Mouse (Mus musculus) cerebellum, adult 18-20 months (tissue): ENCODE measurements around the gene Grm8.

Experiments used
- DNase-seq, 2 experiments: peaks; one replicate each; pipeline ENCODE4 v3.0.0; 2021

Grm8 gene

GRCm38 (mm10) chr6:27545516-27545915 is 589.5 kb downstream of the Grm8 start:
- no peak for DNase-seq

GRCm38 (mm10) chr6:27517620-27518019 is 617.4 kb downstream of the Grm8 start:
- DNase-seq: no peak

DNA sequence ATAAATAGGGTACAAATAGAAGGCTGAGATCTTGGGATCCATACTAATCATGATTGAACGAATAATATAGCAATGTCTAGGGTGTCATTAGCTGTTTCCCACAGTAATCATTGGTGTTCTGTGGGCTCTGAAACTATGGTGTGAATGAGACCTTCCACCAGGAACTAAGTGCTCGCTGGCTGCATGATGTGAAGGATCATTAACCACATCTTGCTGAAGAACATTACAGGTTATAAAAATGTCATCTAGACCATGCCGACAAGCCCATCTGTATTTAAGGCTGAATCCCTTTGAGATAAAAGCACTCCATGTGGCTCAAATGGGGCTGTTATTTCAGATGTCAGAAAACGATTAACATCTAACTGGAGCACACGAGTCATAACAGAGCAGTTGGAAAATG is 674.0 kb downstream of the Grm8 start:
- DNase-seq: no peak

GRCm38 (mm10) chr6:27408473-27408872 is 726.5 kb downstream of the Grm8 start:
- no peak for DNase-seq

- no peak for DNase-seq
Observed at GRCm38 (mm10) chr6:27372416-27372815, 762.6 kb downstream of the Grm8 start.

DNA sequence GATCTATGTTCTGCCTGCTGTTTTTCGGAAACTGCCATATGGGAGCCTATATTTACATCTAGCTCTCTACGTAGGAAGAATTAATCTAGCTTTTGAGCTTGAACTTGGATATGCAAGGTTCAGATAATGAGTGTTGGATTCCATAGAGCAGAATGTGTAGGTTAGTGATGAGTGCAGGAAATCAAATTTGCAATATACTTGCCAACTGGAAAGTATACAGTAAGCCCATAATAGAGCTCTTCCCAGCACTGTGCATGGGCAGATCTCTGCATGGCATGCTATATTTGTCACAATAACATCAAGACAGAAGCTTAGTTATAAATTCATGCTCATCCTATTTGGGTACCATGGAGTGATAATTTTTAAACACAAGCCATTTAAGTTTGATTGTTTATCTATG is 763.9 kb downstream of the Grm8 start:
- DNase-seq: no peak

- no peak for DNase-seq
Observed at GRCm38 (mm10) chr6:27363775-27364174, 771.2 kb downstream of the Grm8 start.

DNA sequence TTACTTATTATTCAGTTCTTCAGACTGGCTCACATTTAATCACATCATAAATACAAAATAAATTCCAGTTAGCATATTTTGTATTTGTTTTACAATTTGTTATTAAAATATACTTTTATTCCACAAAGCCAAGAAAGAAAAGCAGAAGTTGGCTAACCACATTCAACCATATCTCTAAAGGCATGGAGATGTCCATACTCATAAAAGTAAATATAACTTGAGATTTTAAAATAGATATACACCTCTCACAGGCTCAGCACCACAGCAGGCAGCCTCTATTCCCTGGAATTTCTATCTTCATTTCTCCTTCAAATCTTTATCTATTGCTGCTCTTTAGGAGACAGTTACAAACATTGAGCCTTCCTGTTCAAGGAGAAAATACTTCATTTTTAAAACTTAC is 774.5 kb downstream of the Grm8 start:
- no peak for DNase-seq

DNA sequence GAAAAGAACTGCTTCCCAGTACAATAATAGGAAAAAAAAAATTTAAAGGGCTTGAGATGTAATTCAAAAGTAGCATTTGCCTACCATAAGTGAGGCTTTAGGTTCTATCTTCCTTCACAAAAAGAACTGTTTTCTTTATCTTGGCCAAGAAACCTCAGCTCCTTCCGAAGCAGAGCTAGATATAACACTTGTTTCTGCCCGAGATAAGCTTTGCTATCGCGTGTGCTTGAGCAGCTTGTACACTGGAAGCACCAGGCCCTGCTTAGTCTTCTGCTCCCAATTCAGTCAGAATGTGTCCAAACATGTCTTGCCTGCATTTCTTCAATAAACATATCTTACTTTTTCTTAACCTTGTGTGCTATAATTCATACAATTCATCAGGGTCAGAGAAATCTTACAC is 783.8 kb downstream of the Grm8 start:
- DNase-seq: no peak

- DNase-seq: no peak
Observed at GRCm38 (mm10) chr6:27348272-27348671, 786.7 kb downstream of the Grm8 start.

DNA sequence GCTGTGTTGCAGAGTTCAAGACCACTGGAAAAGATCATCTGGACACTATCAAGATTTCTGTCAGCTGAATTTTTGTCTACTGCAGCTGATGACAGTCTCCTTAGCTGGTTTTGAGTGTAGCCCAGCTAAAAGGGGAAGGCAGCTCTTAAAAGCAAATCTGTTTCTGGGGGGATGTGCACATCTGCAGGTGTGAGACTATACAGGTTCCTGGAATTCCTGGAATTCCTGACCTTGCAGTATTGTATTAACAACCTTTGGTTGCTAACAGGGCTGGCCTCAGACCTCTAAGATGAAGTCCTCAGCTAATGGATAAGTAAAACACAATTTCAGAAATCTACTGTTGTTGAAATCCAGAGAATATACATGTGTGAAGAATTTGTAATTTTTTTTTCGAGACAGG is 788.7 kb downstream of the Grm8 start:
- DNase-seq: no peak

DNA sequence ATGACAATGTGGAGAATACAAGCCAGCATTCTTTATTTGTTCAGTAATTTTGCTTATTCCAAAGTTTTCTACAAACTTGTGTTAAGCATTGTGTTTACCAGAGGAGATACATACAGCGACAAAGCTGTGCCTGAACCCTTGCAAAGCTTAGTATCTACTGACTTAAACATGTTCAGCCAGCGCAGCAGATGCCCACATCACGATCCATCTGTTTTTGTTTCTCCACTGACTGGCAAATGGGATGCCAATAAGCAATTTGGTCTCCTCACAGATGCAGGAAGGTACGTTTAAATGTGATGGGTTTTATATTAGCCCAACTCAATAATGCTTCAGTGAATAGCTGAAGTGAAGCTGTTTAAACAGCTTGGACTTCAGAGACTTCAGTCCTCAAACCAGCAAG is 794.8 kb downstream of the Grm8 start:
- no peak for DNase-seq

- no peak for DNase-seq
Observed at GRCm38 (mm10) chr6:27318575-27318974, 816.4 kb downstream of the Grm8 start.

DNA sequence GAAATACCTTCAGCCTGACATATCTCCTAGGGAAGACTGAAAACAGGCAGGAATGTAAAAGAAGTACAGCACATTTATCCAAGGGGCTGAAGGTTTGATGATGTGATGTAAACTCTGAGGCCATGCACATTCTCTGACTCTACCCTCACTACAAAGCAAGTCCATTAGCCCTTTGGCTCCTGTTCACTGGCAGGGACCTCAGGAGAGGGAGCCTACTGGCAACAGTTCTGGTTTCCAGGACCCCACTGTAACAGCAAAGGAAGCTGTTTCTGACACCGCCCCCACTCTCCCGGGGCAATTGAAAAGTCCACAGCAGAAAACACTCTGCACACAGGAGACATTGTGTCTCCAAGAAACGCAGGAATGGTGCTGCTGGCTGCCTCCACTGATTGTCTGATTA is 817.6 kb downstream of the Grm8 start:
- no peak for DNase-seq

- no peak for DNase-seq
Observed at GRCm38 (mm10) chr6:27316018-27316417, 819.0 kb downstream of the Grm8 start.

DNA sequence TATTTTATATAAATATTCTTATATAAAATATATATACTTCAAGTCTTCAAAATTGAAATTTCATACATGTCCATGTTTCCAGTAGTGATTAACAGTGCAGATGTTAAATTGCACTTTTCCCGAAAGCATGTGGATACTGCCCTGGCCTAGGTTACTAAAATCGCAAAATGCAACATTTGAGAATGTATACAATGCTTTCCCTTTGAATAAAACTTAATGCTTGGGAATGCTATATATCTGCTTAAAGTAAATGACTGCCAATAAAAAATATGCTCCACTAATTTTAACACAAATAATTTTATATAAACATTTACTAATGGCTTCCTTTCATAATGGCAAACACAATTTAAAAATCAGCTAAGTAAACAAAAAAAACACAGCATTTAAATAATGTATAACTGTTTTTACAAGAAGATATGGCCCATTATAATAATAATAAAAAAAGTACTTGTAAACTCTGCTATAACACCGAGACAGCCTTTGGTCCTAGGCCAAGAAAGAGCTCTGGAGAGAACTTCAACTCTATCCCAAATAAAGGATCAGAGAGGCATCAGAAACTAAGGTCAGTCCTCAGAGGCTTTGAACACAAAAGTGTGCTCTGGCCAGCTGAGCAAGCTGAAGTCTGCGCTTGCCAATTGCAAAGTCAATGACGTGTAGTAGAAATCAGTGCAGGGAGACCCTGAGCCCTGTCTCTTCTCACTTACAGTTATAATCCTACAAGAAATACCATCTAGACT is 820.5 kb downstream of the Grm8 start:
- no peak for DNase-seq

DNA sequence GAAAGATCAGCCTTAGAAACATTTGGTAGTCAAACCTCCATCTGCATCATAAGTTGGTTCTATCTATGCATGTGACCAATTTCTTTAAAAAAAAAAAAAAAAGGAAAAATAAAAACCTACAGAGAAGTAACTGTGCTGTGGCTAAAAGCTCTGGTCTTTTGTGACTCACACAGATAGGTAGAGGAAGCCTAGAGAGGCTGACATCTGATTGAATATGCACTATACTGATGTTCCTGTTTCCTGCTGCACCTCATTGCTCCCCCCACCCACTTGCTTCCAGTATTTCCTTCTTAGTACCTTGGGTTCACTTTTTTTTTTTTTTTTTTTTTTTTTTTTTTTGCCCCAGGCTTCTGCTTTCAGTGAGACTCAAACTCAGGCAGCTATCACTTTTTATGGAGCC is 824.6 kb downstream of the Grm8 start:
- DNase-seq: no peak

DNA sequence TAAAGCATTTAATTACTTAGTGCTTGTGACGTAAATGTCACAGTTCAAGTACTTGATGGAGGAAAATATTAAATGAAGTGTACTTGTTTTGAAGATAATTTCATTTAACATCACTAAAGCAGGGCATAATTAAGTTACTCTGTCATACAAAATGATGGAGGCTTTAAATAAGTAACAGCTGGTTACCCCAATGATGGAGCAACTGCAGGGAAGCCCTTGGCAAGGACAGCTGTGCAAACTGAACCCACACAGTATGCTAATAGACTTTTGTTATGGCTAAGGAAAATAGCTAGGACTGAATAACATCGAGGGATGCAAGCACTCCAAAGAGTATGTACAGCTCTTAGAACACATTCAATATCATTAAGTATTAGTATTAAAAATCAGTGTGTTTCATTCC is 829.6 kb downstream of the Grm8 start:
- DNase-seq: no peak

- no peak for DNase-seq
Observed at GRCm38 (mm10) chr6:27264972-27265371, 870.0 kb downstream of the Grm8 start.

GRCm38 (mm10) chr6:27262611-27263010 is 872.4 kb downstream of the Grm8 start:
- DNase-seq: no peak

DNA sequence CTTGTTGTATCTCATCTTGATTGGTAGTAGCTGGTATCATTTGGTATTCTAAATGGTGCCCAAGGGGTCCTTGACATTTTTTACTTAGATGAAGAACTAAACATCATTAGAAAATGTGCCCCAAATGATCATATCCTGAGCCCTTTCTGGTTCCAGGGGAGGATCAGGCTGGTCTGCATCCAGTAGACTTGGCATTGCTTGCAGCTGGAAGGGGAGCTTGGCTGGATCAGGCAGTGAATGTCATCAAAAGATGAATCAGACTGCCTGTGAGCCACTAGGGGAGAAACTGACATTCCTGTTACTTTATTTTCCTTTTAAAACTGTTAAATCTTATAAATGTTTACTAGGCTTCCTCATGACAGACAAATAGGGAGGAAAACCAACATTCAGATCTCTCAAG is 894.6 kb downstream of the Grm8 start:
- DNase-seq: no peak

DNA sequence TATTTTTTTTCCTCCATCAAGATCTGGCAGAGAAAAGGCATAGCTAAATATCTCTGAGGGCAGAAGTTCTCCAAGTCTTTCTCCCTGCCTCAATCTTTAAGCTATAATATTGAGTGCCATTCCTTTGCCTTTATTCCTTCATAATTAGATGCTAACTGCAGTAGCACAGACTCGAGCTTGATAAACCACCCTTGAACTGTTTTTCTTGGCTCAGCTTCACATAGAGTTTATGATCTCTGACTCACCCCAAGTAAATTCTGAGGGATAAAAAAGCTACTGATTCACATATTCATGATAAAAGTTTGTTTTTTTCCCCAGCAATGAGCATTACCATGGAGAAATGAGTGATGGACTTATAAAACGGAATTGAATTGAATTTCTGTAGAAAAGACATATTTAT is 895.0 kb downstream of the Grm8 start:
- no peak for DNase-seq
